Mouse (Mus musculus) liver, embryonic 18 days (tissue): ENCODE data around the gene Gm16867. TPM values are rescaled to one million over a fixed set of nuclear protein-coding genes. Genes with fewer than 3 reads are reported as not detected.

Experiments
- polyA plus RNA-seq: library from polyadenylated mRNA; depleted of rRNA; stranded (reverse); fragments of >200 nt; gene quantifications from 2 replicates; pipeline ENCODE4 v1.2.3, GENCODE M21; 2012; rRNA removed

Gene Gm16867
- 0.28 TPM in 1 of 2 replicates, not detected in the other for polyA plus RNA-seq

DNA sequence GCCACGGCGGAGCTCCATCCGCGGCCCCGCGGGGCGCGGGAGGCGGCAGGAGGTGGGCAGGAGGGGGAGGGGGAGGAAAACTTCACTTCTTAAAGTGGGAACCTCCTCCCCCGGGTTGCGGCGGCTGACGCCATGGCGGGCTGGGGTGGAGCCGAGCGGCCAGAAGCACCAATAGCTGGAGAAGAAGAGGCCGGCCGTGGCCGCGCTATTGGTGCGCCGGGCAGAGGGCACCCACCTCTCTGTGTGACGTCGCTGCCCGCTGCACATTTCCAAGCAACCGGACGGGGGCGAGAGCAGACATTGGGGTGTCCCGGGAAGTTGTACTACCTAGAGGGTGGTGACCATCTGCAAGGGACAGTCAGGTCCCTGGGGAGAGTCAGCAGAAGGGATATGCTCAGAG, at the start of gene Gm16867:
Gene Gm16867 (minus strand): TSS at position 189 of the 400 bp plus-strand sequence.

DNA sequence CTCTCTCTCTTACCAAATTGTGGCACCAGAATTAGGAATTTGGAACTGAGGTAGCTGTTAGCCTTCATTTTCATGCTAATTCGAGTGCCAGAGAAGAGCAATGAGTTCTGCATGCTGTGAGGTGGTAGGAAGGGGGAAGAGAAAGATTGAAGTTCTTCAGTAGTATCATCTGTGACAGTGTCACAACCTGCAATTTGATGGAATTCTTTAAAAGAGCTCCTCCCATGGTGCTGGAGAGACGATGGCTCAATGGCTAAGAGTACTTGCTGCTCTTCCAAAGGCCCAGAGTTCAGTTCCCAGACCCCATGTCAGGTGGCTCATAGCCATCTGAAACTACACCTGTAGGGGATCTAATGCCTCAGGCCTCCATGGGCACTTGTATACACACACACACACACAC, 9.3 kb upstream of the Gm16867 start, which contains the start of gene Gm27179:
Gene Gm27179 (minus strand): TSS at position 101 of the 400 bp plus-strand sequence.

Other genes with a start within 250 kb of the Gm16867 start
- 0.03 and 0.05 TPM in 2 replicates for gene Synb, start 209.1 kb downstream of the Gm16867 start, polyA plus RNA-seq
- gene Gm27179, start 9.2 kb upstream of the Gm16867 start, polyA plus RNA-seq, result 0.02 TPM in 1 of 2 replicates, not detected in the other
- 4.2 and 4.3 TPM in 2 replicates for gene Entpd4b, start 52.1 kb upstream of the Gm16867 start, polyA plus RNA-seq